Mouse (Mus musculus) testis, adult 2 months (tissue): ENCODE results near the gene Col18a1.

Experiments used
- CTCF ChIP-seq: fragments of 200-500 bp; IDR thresholded peaks from 2 replicates; pipeline ENCODE4 v1.5.1; 2012; ENCODE audit warnings: low read depth, mild to moderate bottlenecking, inconsistent platforms, low read length, moderate library complexity; ENCODE audit not compliant: control insufficient read depth, insufficient read depth, insufficient replicate concordance
- POLR2A ChIP-seq: fragments of 200-500 bp; IDR thresholded peaks from 2 replicates; pipeline ENCODE4 v1.6.1; 2012; ENCODE audit warnings: low read depth, mild to moderate bottlenecking, inconsistent platforms, low read length, moderate library complexity; ENCODE audit not compliant: control insufficient read depth

DNA sequence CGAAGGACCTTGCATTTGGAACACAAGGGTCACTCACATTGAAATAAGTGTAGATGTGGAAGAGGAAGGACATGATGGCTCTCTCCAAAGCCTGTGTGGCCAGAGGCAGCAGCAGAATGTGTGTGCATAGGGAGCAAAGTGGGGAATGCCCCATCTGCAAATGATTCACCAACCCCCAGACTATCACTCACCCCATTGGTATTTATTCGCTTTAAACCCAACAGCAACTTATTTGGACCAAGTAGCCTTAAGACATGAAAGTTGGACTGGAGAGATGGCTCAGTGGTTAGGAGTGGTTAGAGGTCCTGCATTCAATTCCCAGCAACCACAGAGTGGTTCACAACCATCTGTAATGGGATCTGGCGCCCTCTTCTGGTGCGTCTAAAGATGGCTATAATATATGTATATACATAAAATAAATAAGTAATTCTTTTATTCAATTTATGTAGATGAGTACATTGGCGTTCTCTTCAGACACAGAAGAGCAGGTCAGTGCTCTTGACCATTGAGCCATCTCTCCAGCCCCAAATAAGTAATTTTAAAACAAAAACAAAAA is 31.0 kb downstream of the Col18a1 start:
- TF ChIP-seq CTCF (no peak), POLR2A (no peak)
